Mouse (Mus musculus) brain, embryonic 14.5 days (tissue): ENCODE results near the gene Ccdc9b.

ENCODE experiments used
- CTCF ChIP-seq: fragments of 200-500 bp; IDR thresholded peaks from 2 replicates; pipeline ENCODE4 v1.5.1; 2012; ENCODE audit warnings: inconsistent platforms, mild to moderate bottlenecking, moderate library complexity, borderline replicate concordance; ENCODE audit not compliant: insufficient read depth, insufficient read length; ENCODE audit errors: extremely low read depth
- POLR2A ChIP-seq: fragments of 200-500 bp; IDR thresholded peaks from 2 replicates; pipeline ENCODE4 v1.6.1; 2012; ENCODE audit warnings: mild to moderate bottlenecking, inconsistent platforms, borderline replicate concordance; ENCODE audit not compliant: poor library complexity, insufficient read depth, insufficient read length, severe bottlenecking; ENCODE audit errors: extremely low read depth

DNA sequence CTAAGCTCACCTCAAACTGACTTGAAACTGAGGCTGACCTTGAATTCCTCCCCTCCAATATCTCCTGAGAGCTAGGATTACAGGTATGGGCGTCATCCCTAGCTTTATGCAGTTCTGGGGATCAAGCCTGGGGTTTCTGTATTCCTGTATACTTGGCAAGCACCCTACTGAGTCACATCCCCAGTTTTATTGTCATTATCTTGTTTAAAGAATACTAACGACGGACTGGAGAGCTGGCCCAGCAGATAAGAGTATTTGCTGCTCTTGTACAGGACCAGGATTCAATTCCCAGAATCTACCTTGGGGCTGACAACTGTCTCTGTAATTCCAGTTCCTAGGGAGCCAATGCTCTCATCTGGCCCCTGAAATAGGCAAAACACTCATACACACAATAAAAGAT, 43.3 kb upstream of the Ccdc9b start:
- TF ChIP-seq CTCF (no peak), POLR2A (no peak)
